Mouse (Mus musculus): Measurements from ENCODE around the gene Aspn.
"Not testable (repeated sequence)": the region's sequence is repeated elsewhere in the genome, so short reads cannot be mapped to it uniquely, and the experiment has no call there.

The Aspn gene

GRCm38 (mm10) chr13:49584307-49585005 is 40.2 kb downstream of the Aspn start:
- peak in 1 of 2 experiments; percentile 22 for DNase-seq (ENCODE audit: low spot score in 2 of 2)

DNA sequence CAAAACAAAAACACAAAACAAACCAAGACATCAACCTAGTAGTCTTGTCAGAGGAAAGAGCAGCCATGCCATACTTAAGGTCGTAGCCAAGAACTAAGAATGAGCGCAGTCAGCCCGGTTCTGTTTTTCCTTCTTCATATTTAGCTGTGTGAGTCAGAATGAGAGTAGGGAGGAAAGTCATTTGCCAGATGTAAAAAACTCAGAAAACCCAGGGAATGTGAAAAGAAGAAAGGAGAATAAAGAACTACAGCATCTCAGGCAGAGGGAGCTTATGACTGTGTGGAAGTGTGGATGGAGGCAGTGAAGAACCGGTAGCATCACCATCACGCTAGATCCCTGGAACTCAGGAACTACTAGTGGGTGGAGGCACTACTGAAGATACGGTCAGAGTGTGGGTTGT is 41.8 kb downstream of the Aspn start:
- DNase-seq (ENCODE audit: low spot score in 2 of 2): no peak

- not testable (repeated sequence) for DNase-seq (ENCODE audit: low spot score in 2 of 2)
Measured at GRCm38 (mm10) chr13:49602541-49602940, 58.3 kb downstream of the Aspn start.

GRCm38 (mm10) chr13:49603603-49604002 is 59.4 kb downstream of the Aspn start:
- DNase-seq (ENCODE audit: low spot score in 2 of 2): no peak

DNA sequence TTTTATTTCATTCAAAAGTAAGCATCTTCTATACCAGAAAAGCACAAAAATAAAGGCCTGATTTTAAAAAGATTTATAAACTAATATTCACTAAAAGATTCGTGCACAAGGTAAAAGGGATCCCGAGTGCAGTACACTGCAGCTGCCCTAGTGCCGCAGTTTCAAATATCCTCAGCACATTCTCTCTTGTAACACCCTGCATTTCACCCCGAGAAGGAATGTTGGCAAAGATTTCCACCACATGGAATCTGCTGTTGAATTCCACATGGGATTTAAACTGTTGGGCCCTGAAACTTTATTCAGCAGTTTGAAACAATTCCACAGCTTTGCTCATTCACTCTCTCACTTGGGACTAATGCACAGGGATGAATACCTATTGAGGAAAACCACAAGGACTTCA is 63.5 kb downstream of the Aspn start, which contains the start of gene Ogn:
TSS of gene Ogn (plus strand) at position 333 of the 400 bp plus-strand sequence.
- DNase-seq (ENCODE audit: low spot score in 2 of 2): no peak

GRCm38 (mm10) chr13:49608589-49609322 is 64.5 kb downstream of the Aspn start:
- no peak for DNase-seq (ENCODE audit: low spot score in 2 of 2)

DNA sequence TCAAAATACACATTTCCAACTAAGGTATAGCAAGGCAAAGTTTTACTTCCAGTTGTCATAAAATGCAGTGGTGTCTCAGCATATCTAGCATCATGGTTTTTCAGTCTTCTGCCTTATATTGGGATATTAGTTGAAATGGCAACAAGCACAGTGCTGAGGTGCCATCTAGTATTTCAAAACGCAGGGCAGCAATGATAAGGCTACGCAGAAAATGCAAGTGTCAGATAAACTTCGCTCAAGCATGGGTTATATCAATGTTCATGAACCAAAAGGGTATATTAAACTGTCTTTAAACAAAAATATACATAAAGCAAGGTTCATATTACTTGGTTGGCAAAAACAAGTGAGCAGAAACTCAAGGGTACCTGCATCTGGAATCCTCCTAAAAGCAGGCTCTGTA is 72.8 kb downstream of the Aspn start:
- DNase-seq (ENCODE audit: low spot score in 2 of 2): no peak
